Mouse (Mus musculus) ovary, postnatal 14 days (tissue): ENCODE data around the gene Skap1.
A peak's percentile ranks its signal among the peaks of the same experiment; 100 is the strongest.
"Not testable (repeated sequence)": the region's sequence is repeated elsewhere in the genome, so short reads cannot be mapped to it uniquely, and the experiment has no call there.

Source experiments
- DNase-seq: peaks from one replicate; pipeline ENCODE4 v3.0.0; 2022; ENCODE audit warnings: low spot score

Gene Skap1

DNA sequence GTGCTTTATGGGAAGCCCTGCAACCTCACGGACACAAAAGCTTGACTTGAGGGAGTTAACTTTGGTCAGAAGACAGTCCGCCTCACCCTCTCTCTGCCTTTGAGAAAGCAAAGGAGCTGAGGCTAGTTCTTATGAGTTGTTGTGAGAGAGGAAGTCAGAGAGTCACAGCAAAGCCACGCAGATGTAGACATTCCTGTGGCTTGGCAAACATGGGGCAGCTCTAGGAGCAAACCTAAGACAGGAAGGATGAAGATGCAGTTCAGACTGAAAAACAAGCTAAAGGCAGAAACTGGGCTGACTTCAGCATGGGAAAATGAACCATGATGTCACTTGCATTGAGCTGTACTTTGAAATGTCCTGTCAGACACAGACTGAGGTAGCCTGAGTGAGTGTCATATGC lies 283.2 kb downstream of the Skap1 start:
- DNase-seq: no peak

GRCm38 (mm10) chr11:96755298-96755697 lies 290.9 kb downstream of the Skap1 start:
- DNase-seq: no peak

DNA sequence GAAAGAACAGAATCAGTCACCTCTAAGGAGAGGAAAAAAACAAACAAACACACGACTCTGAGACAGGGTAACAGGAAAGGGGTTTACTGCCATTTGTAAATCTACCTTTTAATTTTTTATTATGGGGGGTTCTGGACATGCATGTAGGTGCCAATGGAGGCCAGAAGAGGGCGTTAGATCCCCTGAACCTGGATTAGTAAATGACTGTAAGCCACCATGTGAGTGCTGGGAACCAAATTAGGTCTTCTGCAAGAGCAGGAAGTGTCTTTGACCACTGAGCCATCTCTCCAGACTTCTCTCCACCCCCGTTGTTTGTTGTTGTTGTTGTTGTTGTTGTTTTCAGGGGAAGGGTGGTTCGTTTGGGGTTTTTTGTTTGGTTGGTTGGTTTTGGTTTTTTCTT lies 293.0 kb downstream of the Skap1 start:
- no peak for DNase-seq

DNA sequence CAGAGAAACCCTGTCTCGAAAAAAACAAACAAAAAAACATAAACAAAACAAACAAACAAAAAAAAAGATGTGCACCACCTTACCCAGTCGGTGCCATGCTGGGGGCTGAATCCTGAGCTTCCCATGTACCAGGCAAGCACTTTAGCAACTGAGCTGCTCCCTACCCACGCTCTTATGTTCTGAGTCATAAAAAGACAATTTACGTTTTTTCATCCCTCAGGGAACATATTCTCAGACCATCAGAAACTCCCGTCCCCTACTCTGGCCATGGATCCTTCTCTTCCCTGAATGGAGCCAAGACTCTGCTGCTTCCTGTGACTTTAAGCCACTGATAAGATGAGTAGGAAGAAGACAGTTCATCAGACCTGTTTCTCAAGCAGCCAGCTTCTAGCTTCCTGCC lies 294.0 kb downstream of the Skap1 start:
- no peak for DNase-seq

- no peak for DNase-seq
Observed at GRCm38 (mm10) chr11:96760042-96760441, 295.6 kb downstream of the Skap1 start.

- no peak for DNase-seq
Observed at GRCm38 (mm10) chr11:96761984-96762383, 297.6 kb downstream of the Skap1 start.

DNA sequence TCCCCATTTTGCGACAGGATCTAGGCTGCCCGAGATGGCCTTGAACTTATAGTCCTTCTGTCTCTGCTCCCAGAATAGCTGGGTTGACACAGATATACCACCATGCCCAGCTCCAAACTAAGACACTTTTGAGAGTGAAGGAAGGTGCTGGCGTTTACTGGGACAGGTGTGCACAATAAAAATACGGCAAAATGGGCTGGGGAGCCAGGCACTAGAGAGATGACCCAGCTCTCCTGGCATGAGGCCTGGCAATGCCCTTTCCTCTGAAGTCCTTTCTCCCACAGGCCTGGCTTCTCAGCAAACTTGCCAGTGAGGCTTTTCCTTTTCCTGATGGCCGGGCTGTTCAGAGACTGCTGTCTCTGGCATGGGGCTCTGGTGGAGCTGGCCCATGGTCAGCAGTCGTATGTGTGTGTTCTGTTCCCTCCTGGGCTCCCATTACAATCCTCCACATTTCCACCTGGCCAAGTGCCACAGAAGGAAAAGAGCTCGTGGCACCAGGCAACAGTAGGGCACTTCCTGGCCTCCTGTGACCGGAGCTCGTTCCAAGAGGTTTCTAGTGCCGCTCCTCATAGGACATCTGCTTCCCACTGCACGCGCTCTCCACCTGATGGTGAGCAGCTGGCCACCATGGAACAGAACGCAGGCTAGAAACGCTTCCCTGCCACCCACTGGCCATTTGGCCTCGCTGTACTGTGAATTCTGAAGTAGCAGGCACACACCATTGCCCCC lies 298.5 kb downstream of the Skap1 start:
- no peak for DNase-seq

DNA sequence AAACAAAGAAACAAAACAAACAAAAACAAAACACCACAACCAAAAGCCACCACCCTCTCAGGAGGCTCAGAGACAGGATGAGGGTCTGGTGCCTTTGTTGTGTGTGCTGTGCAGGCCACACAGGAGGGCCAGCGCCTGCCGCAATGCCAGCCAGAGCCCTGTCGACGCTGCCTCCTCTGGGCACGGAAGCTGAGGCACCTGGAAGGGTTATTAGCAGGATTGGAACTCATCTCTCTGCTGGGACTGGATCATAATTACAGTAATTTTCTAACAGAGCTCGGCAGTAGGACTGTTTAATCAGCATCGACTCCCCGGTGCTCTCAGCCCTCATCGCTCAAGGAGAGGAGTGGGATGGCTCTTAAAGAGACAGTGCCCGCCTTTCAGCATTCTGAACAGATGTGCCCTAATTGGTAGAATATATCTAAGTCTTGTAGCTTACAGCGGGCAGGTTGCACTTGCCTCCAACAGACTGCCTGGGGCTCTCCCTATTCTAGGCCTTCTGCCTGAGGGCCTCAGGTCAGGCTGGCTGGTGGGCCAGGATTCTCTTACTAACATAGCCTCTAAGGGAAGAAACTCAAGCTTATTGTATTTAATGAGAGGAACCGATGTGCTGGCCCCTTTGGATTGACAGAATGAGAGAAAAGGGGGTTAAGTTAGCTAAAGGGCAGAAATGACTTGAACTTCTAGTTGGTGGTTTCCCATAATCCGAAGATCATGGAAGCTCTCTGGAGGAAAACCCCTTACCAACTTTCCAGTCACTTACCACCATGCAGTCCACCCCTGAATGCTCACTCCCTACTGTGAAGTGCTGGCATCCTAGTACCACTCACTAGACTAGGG lies 300.3 kb downstream of the Skap1 start:
- DNase-seq: no peak

DNA sequence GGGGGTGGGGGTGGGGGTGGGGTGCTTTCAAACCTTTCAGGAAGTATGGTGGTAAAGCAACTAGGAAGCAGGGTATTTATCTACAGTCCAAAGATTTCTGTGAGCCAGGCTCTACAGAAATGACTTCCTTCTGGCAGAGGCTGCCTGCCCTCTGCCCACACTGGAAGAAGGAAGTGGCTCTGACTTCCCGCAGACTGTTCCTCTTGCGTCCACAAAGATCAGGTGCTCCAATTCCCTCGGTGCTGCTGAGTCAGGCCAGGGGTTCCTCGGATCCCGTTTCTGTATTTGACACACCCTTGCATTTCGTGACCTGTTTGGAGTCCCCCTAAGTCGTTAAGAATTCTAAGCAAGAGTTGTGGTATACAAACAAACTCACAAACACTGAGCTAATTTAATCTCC lies 301.3 kb downstream of the Skap1 start:
- DNase-seq: no peak

DNA sequence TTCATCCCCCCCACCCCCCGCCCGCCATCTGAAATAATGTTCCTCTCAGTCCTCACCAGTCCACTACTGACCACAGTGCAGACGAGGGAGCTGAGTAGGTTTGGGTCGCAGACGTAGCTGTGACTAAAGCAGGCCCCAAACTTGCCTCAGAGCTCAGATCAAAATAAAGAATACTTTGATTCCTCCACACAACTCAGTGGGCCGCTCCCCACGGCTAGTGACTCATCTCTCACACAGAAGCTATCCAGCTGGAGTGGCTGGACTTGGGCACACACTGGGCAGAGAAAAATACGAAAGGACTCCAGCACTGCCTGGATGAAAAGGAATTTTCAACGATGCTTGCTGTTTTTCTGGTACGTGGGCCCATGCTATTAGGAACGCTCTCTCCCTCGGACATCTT lies 302.2 kb downstream of the Skap1 start:
- DNase-seq: no peak

DNA sequence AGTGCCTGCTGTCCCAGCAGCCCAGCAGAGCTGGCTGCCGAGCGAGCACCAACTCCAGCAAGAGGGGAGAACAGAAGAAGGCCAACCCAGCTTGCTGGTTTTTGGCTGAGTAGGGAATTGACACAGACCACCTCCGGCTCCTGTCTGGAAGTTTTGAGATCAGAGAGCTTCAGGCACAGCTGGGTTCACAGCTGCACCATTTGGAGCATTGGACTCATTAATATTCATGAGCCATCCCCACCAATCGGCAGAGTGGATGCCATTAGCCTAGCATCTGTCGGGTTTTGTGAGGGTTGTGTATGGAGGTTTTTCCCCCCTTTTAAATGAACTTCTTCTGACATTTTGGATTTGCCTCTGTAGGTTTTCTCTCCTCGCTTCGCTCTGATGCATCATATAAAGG lies 302.7 kb downstream of the Skap1 start:
- no peak for DNase-seq

GRCm38 (mm10) chr11:96768240-96768639 lies 303.8 kb downstream of the Skap1 start:
- no peak for DNase-seq

DNA sequence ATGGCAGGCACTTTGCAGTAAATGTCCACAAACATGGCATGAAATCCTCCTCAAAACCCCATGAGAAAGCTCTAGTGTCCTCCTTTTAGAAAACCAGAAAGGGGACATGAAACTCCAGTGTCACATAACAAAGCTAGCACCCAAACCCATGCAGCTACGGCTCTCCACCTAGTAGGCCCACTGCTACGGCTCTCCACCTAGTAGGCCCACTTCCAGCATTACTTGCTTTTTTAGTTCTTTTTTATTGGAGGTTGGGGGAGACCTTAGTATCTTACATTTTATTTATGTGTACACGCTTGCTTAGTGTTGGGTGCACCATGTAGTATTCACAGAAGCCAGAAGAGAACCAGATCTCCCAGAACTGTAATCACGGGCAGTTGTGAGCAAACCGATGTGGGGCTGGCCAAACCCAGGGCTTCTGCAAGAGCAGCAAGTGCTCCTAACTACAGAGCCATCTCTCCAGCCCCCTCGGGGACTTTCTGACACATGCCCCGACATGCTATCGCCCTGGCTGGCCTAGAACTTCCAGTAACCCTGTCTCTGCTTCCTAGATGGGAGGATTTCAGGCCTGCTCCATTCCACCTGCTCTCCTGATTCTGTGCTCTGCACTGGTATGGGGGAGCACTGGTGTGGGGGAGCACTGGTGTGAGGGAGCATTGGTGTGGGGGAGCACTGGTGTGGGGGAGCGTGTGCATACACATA lies 307.0 kb downstream of the Skap1 start:
- DNase-seq: no peak

- no peak for DNase-seq
Observed at GRCm38 (mm10) chr11:96772413-96772812, 308.0 kb downstream of the Skap1 start.

DNA sequence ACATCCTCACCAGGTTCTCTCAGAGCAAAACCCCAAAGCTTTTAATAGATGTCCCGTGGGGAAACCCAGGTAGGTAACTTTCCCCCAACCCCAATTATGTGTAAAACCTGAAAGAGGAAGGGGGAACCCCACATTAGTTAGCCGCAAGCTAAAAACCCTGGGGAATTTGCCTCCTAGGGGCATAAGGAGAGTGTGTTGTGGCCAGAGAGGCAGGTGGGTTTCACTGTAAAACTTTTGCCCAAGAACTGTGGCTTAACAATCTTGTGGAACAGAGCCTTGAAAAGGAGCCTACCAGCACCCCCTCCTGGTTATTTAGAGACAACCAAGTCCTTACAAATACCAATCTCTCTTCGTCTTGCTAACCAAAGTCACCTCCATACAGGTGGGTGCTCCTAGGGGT lies 310.1 kb downstream of the Skap1 start:
- no peak for DNase-seq

- DNase-seq: no peak
Observed at GRCm38 (mm10) chr11:96775063-96775462, 310.7 kb downstream of the Skap1 start.

DNA sequence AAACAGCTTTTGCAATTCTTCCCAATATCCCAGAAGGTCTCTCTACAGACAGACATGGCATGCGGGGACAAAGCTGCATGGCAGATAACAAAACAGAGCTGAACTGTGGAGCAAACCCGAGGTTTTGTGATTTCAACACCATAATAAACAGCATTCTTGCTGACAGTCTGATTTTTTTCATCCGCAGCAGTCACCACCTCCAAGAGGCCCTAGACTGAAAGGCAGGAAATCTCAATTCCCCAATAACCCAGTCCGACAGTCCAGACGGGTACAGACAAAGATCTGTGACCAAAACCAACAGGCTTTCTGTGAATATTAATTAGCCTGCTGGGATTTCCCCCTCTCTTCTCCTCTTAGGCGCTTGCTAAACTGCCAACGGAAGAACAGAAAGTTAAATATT lies 311.3 kb downstream of the Skap1 start:
- DNase-seq: no peak

DNA sequence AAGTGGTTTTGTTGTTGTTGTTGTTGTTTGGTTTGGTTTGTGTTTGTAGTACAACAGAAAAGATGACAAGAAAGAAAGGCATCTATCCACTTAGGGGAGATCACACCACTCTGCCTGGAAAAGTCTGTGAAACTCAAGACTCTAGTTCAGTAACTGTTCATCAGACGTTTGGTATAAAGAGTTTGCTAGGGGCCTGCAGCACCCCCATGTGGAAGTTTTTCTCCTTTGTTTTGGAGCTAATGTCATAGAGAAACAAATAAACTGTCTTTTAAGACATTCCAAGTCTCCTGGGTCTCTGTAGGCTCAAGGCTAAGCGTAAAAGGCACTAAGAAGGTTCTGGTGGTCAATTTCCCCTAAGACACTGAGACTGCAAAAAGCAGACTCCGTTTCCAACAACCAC lies 311.7 kb downstream of the Skap1 start:
- DNase-seq: no peak

DNA sequence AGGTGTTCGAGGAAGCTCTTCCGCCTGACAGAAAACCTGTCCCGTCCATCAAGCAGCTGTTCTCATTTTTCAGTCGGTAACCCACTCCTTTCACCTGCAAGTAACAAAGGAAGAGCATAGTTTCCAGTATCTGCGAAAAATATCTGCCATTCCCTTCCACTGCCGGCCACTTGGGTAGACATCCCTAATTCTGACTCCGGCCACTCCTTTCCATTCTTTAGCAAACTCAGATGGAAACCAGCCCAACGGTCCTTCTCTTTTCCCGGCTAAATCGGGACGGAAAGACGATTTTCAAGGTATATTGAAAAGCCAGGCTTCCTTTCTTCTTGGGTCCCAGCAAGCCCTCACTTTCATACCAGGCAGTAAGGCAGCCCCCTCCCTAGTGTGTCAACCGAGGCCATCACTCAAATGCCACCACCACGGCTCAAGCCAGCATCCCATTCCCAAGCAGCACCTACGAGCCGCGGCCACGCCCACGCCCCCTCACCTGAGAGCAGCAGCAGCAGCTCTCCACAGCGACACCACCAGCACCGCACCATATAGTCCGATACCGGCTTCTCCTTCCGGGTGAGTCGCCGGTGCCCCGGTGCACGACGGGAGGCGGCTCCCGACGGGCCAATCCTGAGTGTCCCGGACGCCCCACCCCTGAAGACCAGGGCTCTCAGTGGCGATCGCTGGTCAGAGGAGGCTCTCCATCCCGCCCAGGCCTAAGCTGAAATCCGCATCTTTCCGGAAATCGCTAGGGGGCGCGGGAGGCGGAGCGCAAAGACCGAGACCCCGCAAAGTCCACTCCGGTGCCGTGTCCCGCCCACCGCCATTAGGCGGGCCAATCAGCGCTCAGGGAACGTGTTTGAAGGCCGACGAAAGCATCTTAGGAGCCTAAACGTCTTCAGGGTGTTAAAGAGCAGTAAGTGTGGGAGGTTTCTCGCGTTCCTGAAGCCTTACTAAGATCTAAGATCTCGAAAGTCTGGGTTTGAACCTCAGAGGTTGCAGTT lies 312.9 kb downstream of the Skap1 start, which contains the start of gene Snx11:
Gene Snx11 (minus strand): TSS at position 592 of the 995 bp plus-strand sequence.
- peak; percentile 98 for DNase-seq

DNA sequence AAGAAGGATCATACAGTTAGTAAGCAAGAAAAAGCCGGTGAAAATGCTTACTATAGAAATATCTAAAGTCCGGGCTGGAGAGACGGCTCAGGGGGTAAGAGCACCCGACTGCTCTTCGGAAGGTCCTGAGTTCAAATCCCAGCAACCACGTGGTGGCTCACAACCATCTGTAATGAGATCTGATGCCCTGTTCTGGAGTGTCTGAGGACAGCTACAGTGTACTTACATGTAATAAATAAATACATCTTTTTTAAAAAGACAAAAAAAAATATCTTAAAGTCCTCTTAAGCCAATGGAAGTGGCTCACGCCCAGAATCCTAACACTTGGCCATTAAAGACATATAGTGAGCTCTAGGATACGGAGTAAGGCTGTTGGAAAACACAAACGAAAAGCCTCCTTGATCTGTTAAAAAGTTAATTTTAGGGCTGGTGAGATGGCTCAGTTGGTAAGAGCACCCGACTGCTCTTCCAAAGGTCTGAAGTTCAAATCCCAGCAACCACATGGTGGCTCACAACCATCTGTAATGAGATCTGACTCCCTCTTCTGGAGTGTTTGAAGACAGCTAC lies 313.8 kb downstream of the Skap1 start:
- DNase-seq: not testable (repeated sequence)

DNA sequence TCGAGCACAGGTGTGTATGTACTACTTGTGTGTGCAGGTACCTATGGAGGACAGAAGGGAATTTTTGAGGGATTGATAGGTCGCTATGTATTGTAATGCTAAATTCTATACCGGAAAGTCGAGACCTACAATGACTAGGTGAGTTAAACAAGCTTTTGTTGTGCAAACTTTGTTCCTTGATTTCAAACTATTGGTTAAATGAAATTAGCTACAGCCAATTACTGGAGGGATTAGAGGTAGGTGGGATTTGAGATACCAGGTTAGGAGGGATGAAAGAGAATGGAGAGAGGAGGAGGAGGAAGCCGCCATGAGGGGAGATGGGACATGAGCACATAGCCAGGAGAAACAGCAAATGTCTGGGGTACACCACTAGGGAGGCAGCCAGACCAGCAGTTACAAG lies 315.9 kb downstream of the Skap1 start:
- no peak for DNase-seq
